Mouse (Mus musculus): ENCODE data around the gene Vmn1r40. TPM values are rescaled to one million over a fixed set of nuclear protein-coding genes. Genes with fewer than 3 reads are reported as not detected.

The Vmn1r40 gene
- polyA plus RNA-seq, 2 experiments from 2014 or later: not detected

Other genes with a start within 250 kb of the Vmn1r40 start
- 1 to 10 TPM; 2.3 to 3.3 TPM for gene Chchd6, start 111.9 kb upstream of the Vmn1r40 start, polyA plus RNA-seq (2017; shearing (Covaris generic))
- gene Txnrd3, start 63.6 kb upstream of the Vmn1r40 start, polyA plus RNA-seq (2017; shearing (Covaris generic)): under 1 TPM; 0.17 to 0.97 TPM
- not detected for gene Vmn1r41, start 33.2 kb downstream of the Vmn1r40 start, polyA plus RNA-seq (2017; shearing (Covaris generic))
- not detected for gene Vmn1r42, start 168.9 kb downstream of the Vmn1r40 start, polyA plus RNA-seq (2017; shearing (Covaris generic))
- not detected for gene Vmn1r43, start 168.9 kb downstream of the Vmn1r40 start, polyA plus RNA-seq (2017; shearing (Covaris generic))
- not detected for gene Vmn1r44, start 176.1 kb downstream of the Vmn1r40 start, polyA plus RNA-seq (2017; shearing (Covaris generic))
- gene Vmn1r45, start 233.1 kb downstream of the Vmn1r40 start, polyA plus RNA-seq (2017; shearing (Covaris generic)): not detected